Mouse (Mus musculus) myocyte (in vitro differentiated cells): ENCODE measurements at regions not wholly inside any gene's neighbourhood (a gene's known extent, or its start where the extent isn't known, plus 50 kb on each side); places are given as distances from the start of the nearest gene placed in this dataset.

ENCODE experiments used
- MAX ChIP-seq: IDR thresholded peaks from one replicate; pipeline ENCODE4 v1.6.1; 2011; ENCODE audit warnings: low read depth, mild to moderate bottlenecking, control low read depth
- POLR2A ChIP-seq: IDR thresholded peaks from one replicate; pipeline ENCODE4 v1.6.1; 2011; ENCODE audit warnings: low read depth, mild to moderate bottlenecking, control low read depth, moderate library complexity; ENCODE audit not compliant: insufficient read length
- USF1 ChIP-seq: IDR thresholded peaks from one replicate; pipeline ENCODE4 v1.6.1; 2011; ENCODE audit warnings: low read depth, mild to moderate bottlenecking, control low read depth, moderate library complexity

DNA sequence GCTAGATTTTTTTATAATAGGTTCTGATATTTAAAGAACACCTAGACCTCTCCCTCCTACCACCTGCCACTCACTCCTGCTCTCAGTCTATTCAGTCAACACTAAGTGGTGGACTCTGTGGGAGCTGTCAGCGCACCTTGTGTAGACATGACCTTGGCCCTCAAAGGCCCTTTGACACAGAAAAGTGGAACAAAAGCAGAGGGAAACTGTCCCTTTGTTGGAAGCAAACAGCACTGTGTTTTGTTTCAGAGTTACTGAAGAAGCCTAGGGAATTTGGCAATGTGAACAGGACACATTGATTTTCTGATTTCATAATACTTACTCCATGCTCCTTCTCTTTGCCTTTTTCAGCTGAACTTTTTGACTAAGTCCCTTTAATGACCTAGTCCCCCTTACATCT is 146.7 kb downstream of the Postn start:
- TF ChIP-seq USF1 (no peak), POLR2A (no peak), MAX (no peak)
